Mouse (Mus musculus) thymus, postnatal 36 days (tissue): ENCODE measurements around the gene Phlpp1.

ENCODE experiments used
- DNase-seq, 2 experiments: peaks; one replicate each; pipeline ENCODE4 v3.0.0; 2022; ENCODE audit warnings: mixed read lengths in 2 of 2

Gene Phlpp1

GRCm38 (mm10) chr1:106171241-106172220, at the start of gene Phlpp1:
Gene Phlpp1 (plus strand): TSS chr1:106171752.
- peak; percentile 99 to 100 for DNase-seq

GRCm38 (mm10) chr1:106126601-106127000, 45.0 kb upstream of the Phlpp1 start:
- DNase-seq = no peak

GRCm38 (mm10) chr1:106131697-106132349, 39.7 kb upstream of the Phlpp1 start:
- no peak for DNase-seq

GRCm38 (mm10) chr1:106132350-106132700, 39.2 kb upstream of the Phlpp1 start:
- DNase-seq = no peak

- DNase-seq = no peak
Observed at GRCm38 (mm10) chr1:106138691-106139090, 32.9 kb upstream of the Phlpp1 start.

GRCm38 (mm10) chr1:106139137-106139536, 32.4 kb upstream of the Phlpp1 start:
- no peak for DNase-seq

- no peak for DNase-seq
Observed at GRCm38 (mm10) chr1:106142010-106142409, 29.5 kb upstream of the Phlpp1 start.

GRCm38 (mm10) chr1:106144534-106144933, 27.0 kb upstream of the Phlpp1 start:
- DNase-seq = no peak

- DNase-seq = no peak
Observed at GRCm38 (mm10) chr1:106145055-106145454, 26.5 kb upstream of the Phlpp1 start.

- no peak for DNase-seq
Observed at GRCm38 (mm10) chr1:106145565-106146190, 25.9 kb upstream of the Phlpp1 start.

- DNase-seq = no peak
Observed at GRCm38 (mm10) chr1:106148386-106149380, 22.9 kb upstream of the Phlpp1 start.

- peak; percentile 68 to 72 for DNase-seq
Observed at GRCm38 (mm10) chr1:106151846-106152245, 19.7 kb upstream of the Phlpp1 start.

GRCm38 (mm10) chr1:106152742-106153141, 18.8 kb upstream of the Phlpp1 start:
- DNase-seq = no peak

GRCm38 (mm10) chr1:106154590-106154989, 17.0 kb upstream of the Phlpp1 start:
- no peak for DNase-seq

GRCm38 (mm10) chr1:106155087-106155567, 16.4 kb upstream of the Phlpp1 start:
- DNase-seq = no peak

- no peak for DNase-seq
Observed at GRCm38 (mm10) chr1:106155702-106156101, 15.8 kb upstream of the Phlpp1 start.

GRCm38 (mm10) chr1:106157961-106158515, 13.5 kb upstream of the Phlpp1 start:
- no peak for DNase-seq

GRCm38 (mm10) chr1:106159667-106160066, 11.9 kb upstream of the Phlpp1 start:
- no peak for DNase-seq

GRCm38 (mm10) chr1:106160916-106161315, 10.6 kb upstream of the Phlpp1 start:
- no peak for DNase-seq

- no peak for DNase-seq
Observed at GRCm38 (mm10) chr1:106162581-106162980, 9.0 kb upstream of the Phlpp1 start.

- no peak for DNase-seq
Observed at GRCm38 (mm10) chr1:106163401-106163800, 8.2 kb upstream of the Phlpp1 start.

- no peak for DNase-seq
Observed at GRCm38 (mm10) chr1:106164111-106164510, 7.4 kb upstream of the Phlpp1 start.
